Mouse (Mus musculus): ENCODE measurements at regions not wholly inside any gene's neighbourhood (a gene's known extent, or its start where the extent isn't known, plus 50 kb on each side); places are given as distances from the start of the nearest gene placed in this dataset.

GRCm38 (mm10) chr3:6681411-6681810, 61.2 kb upstream of the 1700008P02Rik start:
- no peak for DNase-seq (ENCODE audit: low spot score)

- no peak for DNase-seq (ENCODE audit: low spot score)
Observed at GRCm38 (mm10) chr3:6676382-6676781, 56.1 kb upstream of the 1700008P02Rik start.

GRCm38 (mm10) chr3:6675354-6675753, 55.1 kb upstream of the 1700008P02Rik start:
- no peak for DNase-seq (ENCODE audit: low spot score)
